Mouse (Mus musculus) forebrain, embryonic 10.5 days (tissue): ENCODE results near the gene Gapdh. TPM values are rescaled to one million over a fixed set of nuclear protein-coding genes. Genes with fewer than 3 reads are reported as not detected.
"Not testable (repeated sequence)": the region's sequence is repeated elsewhere in the genome, so short reads cannot be mapped to it uniquely, and the experiment has no call there.

Source experiments
- DNase-seq: peaks from one replicate; pipeline ENCODE4 v3.0.0-alpha.2; 2017; ENCODE audit warnings: low spot score; ENCODE audit errors: extremely low spot score
- H3K27ac ChIP-seq: fragments of 300-500 bp; sonication (generic); 2 replicates; pipeline ENCODE4 v1.5.1; 2016; ENCODE audit warnings: mild to moderate bottlenecking
- H3K27me3 ChIP-seq: fragments of 300-500 bp; sonication (generic); 2 replicates; pipeline ENCODE4 v1.6.1; 2016; ENCODE audit warnings: mild to moderate bottlenecking; ENCODE audit not compliant: poor library complexity, severe bottlenecking
- H3K36me3 ChIP-seq: fragments of 300-500 bp; sonication (generic); replicated peaks from 2 replicates; pipeline ENCODE4 v1.6.1; 2016; ENCODE audit warnings: mild to moderate bottlenecking, moderate library complexity
- H3K4me1 ChIP-seq: fragments of 300-500 bp; sonication (generic); 2 replicates; pipeline ENCODE4 v1.6.1; 2016
- H3K4me3 ChIP-seq: fragments of 300-500 bp; sonication (generic); 2 replicates; pipeline ENCODE4 v1.5.1; 2016; ENCODE audit warnings: mild to moderate bottlenecking, moderate library complexity
- H3K9me3 ChIP-seq: fragments of 300-500 bp; sonication (generic); 2 replicates; pipeline ENCODE4 v1.6.1; 2016; ENCODE audit warnings: mild to moderate bottlenecking, moderate library complexity
- WGBS: fragments of 180-500 bp; shearing (Covaris S2); methylation state at CpG from one replicate; pipeline ENCODE4 v1.1.7; 2016; 5-methylcytosine and 5-hydroxymethylcytosine counted together
- polyA plus RNA-seq: library from polyadenylated mRNA; unstranded; fragments of >200 nt; fragmentation: Nextera tagmentation; extraction: Ambion mirVana; gene quantifications from 2 replicates; pipeline ENCODE4 v1.2.1, GENCODE M21; 2016

The Gapdh gene
- polyA plus RNA-seq, 1 experiment from 2014 or later = 3,313 TPM

DNA sequence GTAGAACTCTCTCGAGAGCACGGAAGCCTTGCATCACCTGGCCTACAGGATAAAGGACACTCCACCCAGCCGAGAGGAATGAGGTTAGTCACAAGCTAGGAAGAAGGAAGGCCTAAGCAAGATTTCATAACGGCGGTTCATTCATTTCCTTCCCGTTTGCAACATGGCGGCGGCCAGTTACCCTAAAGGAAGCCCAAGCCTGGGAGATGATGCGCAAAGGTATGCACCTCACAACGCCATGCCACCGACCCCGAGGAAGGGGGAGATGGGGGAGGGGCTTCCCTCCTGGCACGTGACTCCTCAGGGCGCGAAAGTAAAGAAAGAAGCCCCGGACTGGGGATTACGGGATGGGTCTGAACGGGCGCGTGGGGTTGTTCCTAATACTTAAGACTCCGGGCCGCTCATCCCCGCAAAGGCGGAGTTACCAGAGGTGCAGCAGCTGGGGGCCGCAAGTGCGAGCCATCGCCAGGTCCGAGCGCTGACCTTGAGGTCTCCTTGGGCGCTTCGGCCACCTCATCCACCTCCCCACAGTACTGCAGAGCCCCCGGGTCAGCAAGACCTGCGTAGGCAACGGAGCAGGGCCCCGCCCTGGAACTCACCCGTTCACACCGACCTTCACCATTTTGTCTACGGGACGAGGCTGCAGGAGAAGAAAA, 1.5 kb downstream of the Gapdh start:
- WGBS = under 1% methylated on average over 39 of the region's 39 CpGs
- Histone ChIP-seq H3K9me3 (no peaks in the 10 kb centered on the region), H3K36me3 (peaks cover 85% of the 10 kb centered on the region), H3K4me1 (peaks cover 71% of the 10 kb centered on the region), H3K4me3 (peak overlapping the region; percentile 99), H3K27me3 (no peaks in the 10 kb centered on the region), H3K27ac (peak overlapping the region; percentile 100)
- DNase-seq = peak; percentile 84

DNA sequence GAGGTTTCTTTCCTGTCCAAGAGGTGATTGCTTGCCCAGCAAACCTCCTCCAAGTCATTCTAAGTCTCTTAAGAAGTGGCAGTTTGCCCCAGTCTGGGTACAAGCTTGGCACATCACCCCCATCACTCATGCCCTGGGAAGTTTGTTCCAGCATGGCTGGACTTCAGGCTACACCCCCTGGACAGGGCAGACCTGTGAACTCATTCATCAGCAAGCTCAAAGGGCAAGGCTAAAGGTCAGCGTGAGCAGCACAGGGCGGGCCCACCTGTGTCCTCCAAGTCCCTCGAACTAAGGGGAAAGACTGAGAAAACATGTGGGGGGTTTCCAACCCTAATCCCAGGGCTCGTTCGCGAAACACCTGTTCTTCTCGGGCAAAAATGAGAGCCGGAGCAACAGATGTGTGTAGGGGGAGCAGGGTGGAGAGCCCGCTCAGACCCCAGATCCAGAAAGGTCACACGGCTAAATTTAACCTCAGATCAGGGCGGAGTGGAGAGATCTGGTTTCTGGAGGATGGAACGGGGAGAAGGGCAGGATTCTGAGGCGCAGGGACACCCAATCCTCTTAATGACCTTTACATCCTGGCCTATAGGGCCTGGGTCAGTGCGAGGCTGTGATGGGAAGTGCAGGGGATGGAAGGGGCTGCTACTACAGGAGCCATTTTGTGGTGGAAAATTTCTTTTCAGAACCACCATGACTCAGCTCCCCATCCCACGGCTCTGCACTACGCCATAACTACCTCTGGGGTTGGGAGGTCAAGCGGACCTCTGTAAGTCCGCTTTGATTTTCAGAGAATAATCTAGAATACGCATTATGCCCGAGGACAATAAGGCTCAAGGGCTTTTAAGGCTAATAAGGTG, 2.2 kb downstream of the Gapdh start:
- Histone ChIP-seq H3K27me3 (no peaks in the 10 kb centered on the region), H3K36me3 (peaks cover 85% of the 10 kb centered on the region), H3K4me1 (peaks cover 78% of the 10 kb centered on the region), H3K9me3 (no peaks in the 10 kb centered on the region), H3K27ac (peak overlapping the region; percentile 100), H3K4me3 (peak overlapping the region; percentile 99)
- WGBS = 6% methylated on average over 20 of the region's 20 CpGs
- no peak for DNase-seq

DNA sequence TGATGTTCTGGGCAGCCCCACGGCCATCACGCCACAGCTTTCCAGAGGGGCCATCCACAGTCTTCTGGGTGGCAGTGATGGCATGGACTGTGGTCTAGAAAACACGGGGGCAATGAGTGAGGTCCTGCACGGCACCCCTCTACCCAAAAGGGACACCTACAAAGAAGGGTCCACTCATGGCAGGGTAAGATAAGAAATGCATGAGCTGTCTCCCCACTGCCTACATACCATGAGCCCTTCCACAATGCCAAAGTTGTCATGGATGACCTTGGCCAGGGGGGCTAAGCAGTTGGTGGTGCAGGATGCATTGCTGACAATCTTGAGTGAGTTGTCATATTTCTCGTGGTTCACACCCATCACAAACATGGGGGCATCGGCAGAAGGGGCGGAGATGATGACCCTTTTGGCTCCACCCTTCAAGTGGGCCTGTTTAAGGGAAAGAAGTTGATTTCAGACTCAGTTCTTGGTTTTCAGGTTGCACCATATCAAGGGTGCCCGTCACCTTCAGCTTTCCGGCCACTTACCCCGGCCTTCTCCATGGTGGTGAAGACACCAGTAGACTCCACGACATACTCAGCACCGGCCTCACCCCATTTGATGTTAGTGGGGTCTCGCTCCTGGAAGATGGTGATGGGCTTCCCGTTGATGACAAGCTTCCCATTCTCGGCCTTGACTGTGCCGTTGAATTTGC, 3.5 kb downstream of the Gapdh start:
- H3K4me1 ChIP-seq = peaks cover 78% of the 10 kb centered on the region
- H3K27ac ChIP-seq, H3K9me3 ChIP-seq, DNase-seq, H3K27me3 ChIP-seq: not testable (repeated sequence)
- H3K4me3 ChIP-seq = peak overlapping the region; percentile 99
- 76% methylated on average over 13 of the region's 16 CpGs for WGBS
- H3K36me3 ChIP-seq = peaks cover 84% of the 10 kb centered on the region

DNA sequence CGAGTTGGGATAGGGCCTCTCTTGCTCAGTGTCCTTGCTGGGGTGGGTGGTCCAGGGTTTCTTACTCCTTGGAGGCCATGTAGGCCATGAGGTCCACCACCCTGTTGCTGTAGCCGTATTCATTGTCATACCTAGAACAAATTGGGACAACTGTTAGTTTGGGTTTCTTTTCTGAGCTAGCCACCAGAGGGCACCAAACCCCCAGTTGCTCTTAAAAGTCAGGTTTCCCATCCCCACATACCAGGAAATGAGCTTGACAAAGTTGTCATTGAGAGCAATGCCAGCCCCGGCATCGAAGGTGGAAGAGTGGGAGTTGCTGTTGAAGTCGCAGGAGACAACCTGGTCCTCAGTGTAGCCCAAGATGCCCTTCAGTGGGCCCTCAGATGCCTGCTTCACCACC, 4.3 kb downstream of the Gapdh start:
- not testable (repeated sequence) for H3K27ac ChIP-seq, H3K27me3 ChIP-seq, H3K9me3 ChIP-seq
- Histone ChIP-seq H3K4me1 (peaks cover 78% of the 10 kb centered on the region), H3K36me3 (peaks cover 84% of the 10 kb centered on the region), H3K4me3 (peak overlapping the region; percentile 99; the same call in 1 of the 2 replicates)
- peak; percentile 64 for DNase-seq
- 20% methylated on average over 4 of the region's 5 CpGs for WGBS

DNA sequence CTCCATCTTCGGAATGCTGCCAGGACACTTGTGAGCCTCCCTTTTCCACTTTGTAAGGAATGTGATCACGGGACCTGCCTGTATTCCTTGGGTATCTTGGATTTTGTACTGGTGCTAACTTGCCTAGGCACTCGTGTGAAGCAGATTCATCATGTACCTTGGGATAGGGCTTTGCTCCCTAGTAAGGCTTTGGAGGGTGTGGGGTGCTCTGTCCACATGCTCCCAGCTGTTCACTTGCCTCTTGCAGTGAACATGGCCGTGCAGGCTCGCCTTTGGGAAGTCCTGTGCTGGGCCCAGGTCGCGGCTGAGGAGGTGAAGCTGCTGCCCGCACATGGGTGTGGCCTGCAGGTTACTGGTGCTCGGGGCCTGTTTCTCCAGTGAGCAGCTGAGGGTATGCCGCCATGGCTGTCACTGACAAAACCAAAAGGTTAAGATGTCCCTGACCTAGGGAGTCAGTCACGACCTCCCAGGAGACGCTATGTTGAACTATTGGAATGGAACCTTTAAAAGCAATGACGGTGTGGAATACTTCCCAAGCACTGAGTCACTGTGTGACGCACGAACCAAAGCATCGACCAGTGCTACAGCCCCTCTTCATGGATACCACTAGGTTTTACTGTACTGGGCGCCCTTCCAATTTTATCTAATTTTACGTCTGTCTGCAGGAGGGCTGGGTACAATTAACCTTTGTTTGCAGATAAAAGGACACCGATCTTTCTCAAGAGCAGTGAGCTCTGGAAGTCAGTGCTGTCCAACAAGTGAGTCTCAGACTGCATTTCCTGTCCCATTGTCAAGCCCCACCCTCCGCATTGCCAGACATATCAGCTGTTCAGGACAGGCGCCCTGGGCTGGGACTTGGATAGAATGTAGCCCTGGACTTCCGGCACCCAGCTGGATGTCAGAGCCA, 5.2 kb downstream of the Gapdh start:
- Histone ChIP-seq H3K27ac (peak overlapping the region; percentile 32; the same call in 1 of the 2 replicates), H3K4me3 (peak overlapping the region; percentile 24), H3K36me3 (peaks cover 88% of the 10 kb centered on the region), H3K27me3 (no peaks in the 10 kb centered on the region), H3K9me3 (no peaks in the 10 kb centered on the region), H3K4me1 (peaks cover 78% of the 10 kb centered on the region)
- 15% methylated on average over 22 of the region's 22 CpGs for WGBS
- DNase-seq = peak; percentile 72

DNA sequence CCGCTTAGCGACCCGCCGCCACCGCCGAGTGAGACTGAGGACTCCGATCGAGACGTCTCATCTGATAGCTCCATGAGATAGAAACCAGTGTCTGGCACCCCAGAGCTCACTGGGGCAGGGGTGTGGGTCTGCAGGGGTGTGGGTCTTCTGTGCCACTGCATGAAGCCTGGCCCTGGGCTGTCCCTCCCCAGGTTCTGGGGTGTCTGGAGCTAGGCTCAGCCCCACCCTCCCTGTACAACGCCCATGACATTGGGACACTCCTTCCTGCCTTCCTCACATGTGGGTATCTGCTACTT, 5.8 kb downstream of the Gapdh start:
- peak overlapping the region; percentile 32; the same call in 1 of the 2 replicates for H3K27ac ChIP-seq
- H3K36me3 ChIP-seq = peaks cover 93% of the 10 kb centered on the region
- peaks cover 73% of the 10 kb centered on the region for H3K4me1 ChIP-seq
- no peak for DNase-seq
- H3K4me3 ChIP-seq = peak overlapping the region; percentile 24
- no peaks in the 10 kb centered on the region for H3K9me3 ChIP-seq
- H3K27me3 ChIP-seq = no peaks in the 10 kb centered on the region
- 76% methylated on average over 10 of the region's 10 CpGs for WGBS

DNA sequence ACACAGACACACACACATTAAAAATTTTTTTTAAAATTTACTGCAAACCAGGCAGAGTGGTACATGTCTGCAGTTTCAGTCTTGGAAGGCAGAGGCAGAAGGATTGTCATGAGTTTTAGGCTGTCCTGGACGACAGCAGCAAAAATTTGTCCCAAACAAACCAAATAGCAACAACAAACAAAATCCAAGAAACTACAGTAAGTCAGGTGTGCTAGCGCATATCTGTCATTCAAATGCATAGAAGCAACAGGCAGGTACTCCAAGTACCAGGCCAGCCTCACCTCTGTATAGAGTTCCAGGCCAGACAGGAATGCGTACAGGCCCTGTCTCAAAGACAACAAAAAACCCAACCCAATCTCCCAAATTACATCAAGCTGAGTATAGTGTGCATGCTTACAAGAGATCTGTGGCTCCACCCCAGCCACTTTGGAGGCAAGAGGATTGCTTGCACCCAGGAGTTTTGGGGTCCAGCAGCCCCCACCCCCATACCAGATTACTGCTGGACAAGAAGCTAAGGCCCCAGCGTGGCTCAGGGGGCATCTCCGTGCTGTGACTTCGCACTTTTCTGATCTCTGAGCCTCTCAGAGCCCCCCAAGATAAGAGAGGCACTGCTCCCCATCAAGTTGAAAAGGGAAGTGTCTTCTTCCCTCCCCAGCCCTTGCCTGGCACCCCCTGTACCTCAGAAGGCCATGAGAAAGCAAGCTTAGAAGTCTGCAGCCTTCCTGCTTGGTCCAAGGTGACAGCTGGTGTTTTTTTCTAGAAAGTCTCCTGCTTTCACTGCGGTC, 6.3 kb downstream of the Gapdh start:
- no peaks in the 10 kb centered on the region for H3K27me3 ChIP-seq
- H3K27ac ChIP-seq = peak overlapping the region; percentile 32; the same call in 1 of the 2 replicates
- 88% methylated on average over 7 of the region's 7 CpGs for WGBS
- no peak for DNase-seq
- peaks cover 96% of the 10 kb centered on the region for H3K36me3 ChIP-seq
- H3K9me3 ChIP-seq = no peaks in the 10 kb centered on the region
- H3K4me1 ChIP-seq = peaks cover 73% of the 10 kb centered on the region
- H3K4me3 ChIP-seq = peak overlapping the region; percentile 24; the same call in 1 of the 2 replicates

DNA sequence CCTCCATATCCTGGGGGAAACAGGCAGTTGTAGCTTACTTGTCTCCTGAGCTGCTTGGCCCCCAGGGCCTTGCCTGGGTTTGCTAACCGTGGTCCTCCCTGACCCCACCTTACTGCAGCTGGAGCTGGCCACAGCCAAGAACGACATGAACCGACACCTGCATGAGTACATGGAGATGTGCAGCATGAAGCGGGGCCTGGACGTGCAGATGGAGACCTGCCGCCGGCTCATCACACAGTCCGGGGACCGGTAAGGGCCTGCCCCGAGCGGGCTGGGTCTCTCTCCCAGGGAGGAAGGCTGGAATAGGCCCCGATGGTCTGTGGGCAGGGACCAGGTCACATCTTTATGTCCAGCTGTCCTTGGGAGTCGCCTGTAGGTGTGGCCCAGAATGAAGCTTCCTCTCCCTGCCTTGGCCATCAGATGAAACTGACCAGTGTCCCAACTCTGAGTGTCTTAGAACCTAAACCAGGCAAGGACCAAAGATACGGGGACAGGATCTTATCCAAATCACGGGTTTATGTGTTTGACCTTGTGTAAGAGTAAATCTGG, 7.2 kb downstream of the Gapdh start:
- H3K4me3 ChIP-seq = 0 out of 2 replicates have a peak overlapping the region, but pooled peaks have one; percentile 7

DNA sequence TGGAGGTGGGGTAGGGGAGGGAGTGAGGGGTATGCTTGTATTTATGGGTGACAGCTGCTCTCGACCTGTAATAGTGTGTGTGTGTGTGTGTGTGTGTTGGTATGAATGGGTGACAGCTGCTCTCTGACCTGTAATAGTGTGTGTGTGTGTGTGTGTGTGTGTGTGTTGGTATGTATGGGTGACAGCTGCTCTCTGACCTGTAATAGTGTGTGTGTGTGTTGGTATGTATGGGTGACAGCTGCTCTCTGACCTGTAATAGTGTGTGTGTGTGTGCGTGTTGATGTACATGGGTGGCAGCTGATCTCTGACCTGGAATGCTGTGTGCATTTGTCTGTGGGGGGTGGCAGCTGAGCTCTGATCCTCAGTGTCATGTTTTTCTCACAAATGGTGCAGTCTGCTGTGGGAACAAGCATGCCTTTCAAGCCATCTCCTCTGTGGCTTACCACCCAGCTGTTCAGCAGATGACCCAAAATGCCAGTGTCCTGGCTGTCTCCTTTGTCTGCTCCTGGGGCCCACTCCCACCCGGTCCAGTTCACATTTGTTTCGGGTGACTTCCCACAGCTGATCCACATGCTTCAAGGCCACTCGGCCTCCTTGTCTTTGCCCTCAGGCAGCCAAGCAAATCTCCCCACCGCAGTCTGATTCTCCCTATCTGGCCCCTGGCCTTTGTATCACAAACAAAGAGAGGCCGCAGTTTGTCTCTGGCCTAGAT, 9.2 kb downstream of the Gapdh start:
- H3K4me3 ChIP-seq = peak overlapping the region; percentile 16; the same call in 1 of the 2 replicates

More for the DNA sequence above, 7.2 kb downstream of the Gapdh start:
- Histone ChIP-seq H3K4me1 (peaks cover 69% of the 10 kb centered on the region), H3K27me3 (no peaks in the 10 kb centered on the region), H3K27ac (0 out of 2 replicates have a peak overlapping the region, but pooled peaks have one; percentile 0), H3K36me3 (peaks cover 93% of the 10 kb centered on the region), H3K9me3 (no peaks in the 10 kb centered on the region)
- no peak for DNase-seq
- WGBS = 90% methylated on average over 15 of the region's 15 CpGs

DNA sequence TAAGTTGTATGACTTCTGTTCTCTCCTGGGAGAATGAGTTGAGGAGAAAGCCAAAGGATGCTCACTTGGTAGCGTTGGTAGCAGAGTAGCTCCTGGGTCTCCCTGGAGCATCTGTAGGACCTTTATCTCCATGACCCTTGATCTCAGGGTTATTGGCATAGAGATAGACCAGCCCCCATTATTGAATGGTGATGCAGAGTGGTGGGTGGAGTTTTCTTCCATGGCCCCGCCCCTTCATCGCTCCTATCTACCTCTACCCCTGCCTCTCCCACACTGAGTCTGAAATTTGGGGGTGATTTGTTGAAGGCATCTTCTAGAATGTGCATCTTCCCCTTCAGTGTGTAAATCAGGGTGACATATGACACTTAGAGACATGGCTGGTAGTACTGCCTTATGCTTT, 9.8 kb downstream of the Gapdh start:
- DNase-seq = no peak
- WGBS = 82% methylated on average over 3 of the region's 3 CpGs
- no peaks in the 10 kb centered on the region for H3K27me3 ChIP-seq
- H3K4me3 ChIP-seq = 0 out of 2 replicates have a peak overlapping the region, but pooled peaks have one; percentile 16
- peaks cover 93% of the 10 kb centered on the region for H3K36me3 ChIP-seq
- H3K9me3 ChIP-seq = no peaks in the 10 kb centered on the region
- H3K27ac ChIP-seq = peak overlapping the region; percentile 75; the same call in 1 of the 2 replicates
- peaks cover 46% of the 10 kb centered on the region for H3K4me1 ChIP-seq

More for the DNA sequence above, 9.2 kb downstream of the Gapdh start:
- DNase-seq = peak; percentile 61
- H3K27me3 ChIP-seq = no peaks in the 10 kb centered on the region
- H3K27ac ChIP-seq = peak overlapping the region; percentile 75
- H3K4me1 ChIP-seq = peaks cover 50% of the 10 kb centered on the region
- peaks cover 93% of the 10 kb centered on the region for H3K36me3 ChIP-seq
- no peaks in the 10 kb centered on the region for H3K9me3 ChIP-seq
- 48% methylated on average over 7 of the region's 7 CpGs for WGBS

DNA sequence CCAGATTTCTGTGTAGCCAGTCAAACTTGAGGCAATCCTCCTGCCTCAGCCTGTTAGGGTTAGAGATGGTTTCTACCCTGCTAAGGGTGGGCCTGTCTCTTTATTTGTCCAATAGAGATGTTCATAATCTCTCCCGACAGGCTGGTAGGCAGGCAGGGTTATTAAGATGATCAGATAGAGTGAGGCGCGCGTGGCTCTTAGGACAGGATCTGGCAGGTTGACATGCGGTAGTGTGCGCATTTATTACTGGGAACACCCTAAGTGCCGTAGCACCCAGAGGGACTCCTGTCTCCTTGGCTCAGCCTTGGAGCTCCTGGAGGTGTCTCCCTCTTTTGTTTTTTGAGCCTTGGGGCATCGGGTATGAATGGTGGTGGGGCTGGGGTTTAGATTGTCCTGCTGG, 11.0 kb downstream of the Gapdh start:
- DNase-seq = no peak
- H3K4me1 ChIP-seq = peaks cover 35% of the 10 kb centered on the region
- peaks cover 93% of the 10 kb centered on the region for H3K36me3 ChIP-seq
- H3K27ac ChIP-seq = no peak overlapping the region
- H3K27me3 ChIP-seq = no peaks in the 10 kb centered on the region
- 95% methylated on average over 8 of the region's 8 CpGs for WGBS
- no peak overlapping the region for H3K4me3 ChIP-seq
- no peaks in the 10 kb centered on the region for H3K9me3 ChIP-seq
